Mouse (Mus musculus) fat pad, adult 2 months (tissue): ENCODE data around the gene Olfr800.

Source experiments
- DNase-seq: peaks from one replicate; pipeline ENCODE4 v3.0.0-alpha.2; 2011; ENCODE audit warnings: low read depth, low spot score; ENCODE audit errors: extremely low read depth

The Olfr800 gene

GRCm38 (mm10) chr10:129657394-129657793, at the start of gene Olfr800:
TSS of gene Olfr800 (plus strand) at chr10:129657694.
- DNase-seq, result no peak

GRCm38 (mm10) chr10:129612470-129612869, 45.0 kb upstream of the Olfr800 start, which contains the start of gene Olfr796:
TSS of gene Olfr796 (minus strand) at chr10:129612570.
- no peak for DNase-seq

DNA sequence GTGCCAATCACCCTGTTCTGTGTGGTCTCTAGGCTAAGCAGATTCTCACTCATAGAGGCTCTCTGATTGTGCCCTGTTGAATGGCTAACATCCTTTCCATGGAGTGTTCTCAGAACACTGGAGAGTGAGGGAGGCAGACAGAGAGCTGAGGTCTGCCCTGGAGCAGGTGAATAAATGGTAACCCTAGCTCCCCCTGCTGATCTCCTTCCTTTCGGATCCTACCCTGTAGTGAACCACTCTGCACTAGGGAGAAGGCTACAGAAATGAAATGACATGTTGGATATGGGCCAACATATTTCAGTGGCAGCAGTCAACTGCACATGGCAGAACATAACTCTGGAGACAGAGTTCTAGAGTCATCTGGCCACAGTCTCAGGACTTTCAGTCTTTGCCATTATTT, 35.8 kb upstream of the Olfr800 start:
- DNase-seq, result no peak

DNA sequence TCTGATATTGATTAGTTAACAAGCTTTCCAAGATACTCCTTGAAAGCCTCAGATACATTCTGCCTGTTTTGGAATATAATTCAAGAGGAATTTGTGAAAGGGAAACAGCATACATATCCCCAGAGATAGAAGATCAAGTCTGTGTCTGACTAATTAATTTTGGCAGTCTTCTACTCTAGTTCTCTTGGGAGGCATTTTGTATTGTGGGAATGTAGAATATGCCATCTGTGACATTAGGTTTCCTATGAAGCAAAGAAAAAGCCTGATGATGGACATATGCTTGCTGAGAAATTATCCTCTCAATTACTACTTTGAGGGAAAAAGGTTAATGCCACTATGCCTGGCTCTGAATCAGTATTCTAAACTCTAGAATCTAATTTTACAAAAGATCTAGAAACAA, 34.2 kb upstream of the Olfr800 start:
- DNase-seq, result no peak

- DNase-seq, result no peak
These were observed 29.7 kb upstream of the Olfr800 start, which contains the start of gene Olfr798 for GRCm38 (mm10) chr10:129627834-129628233. TSS of gene Olfr798 (minus strand) at chr10:129627934.

DNA sequence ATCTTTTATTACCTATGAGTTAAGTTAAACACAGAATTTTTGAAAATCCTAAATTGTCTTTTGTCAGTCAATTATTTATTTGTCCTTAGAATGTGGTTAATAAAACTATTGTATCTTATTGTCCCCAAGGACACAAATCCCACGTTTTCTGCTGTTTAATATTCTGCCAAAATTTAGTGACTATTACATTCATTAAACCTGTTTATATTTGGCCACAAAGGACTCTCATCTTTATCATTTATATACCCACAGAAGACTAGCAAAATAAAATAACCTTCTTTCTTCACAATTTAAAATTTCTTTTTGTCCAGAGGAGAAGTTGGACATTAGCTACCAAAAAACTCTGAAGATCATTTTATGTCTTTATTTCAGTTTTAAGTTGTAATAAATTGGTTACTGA, 20.3 kb upstream of the Olfr800 start, which contains the start of gene Olfr799:
Gene Olfr799 (plus strand): TSS at position 301 of the 400 bp plus-strand sequence.
- no peak for DNase-seq

GRCm38 (mm10) chr10:129651763-129652162, 5.7 kb upstream of the Olfr800 start:
- no peak for DNase-seq

DNA sequence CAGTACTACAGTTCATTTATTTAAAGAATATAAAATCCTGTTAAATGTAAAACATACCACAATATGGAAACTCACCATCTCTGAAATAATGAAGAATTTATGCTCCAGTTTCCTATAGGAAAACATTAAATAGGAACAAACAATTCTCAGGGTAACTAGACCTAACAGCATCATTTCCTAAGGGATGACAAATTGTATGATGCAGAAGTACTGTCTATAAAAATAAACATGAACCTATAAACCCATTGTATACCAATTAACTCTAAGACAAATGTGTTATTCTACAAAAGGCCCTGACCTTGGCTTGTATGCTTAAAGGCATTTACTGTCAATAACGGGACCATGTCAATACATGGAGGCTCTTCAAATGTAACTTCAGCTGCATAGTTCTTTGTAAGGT, 16.3 kb downstream of the Olfr800 start, which contains the start of gene Olfr801:
Gene Olfr801 (minus strand): TSS at position 101 of the 400 bp plus-strand sequence.
- DNase-seq, result no peak

GRCm38 (mm10) chr10:129688069-129688468, 30.6 kb downstream of the Olfr800 start, which contains the start of gene Olfr802:
TSS of gene Olfr802 (minus strand) at chr10:129688169.
- DNase-seq, result no peak

GRCm38 (mm10) chr10:129694186-129694585, 36.7 kb downstream of the Olfr800 start, which contains the start of gene Olfr803:
TSS of gene Olfr803 (minus strand) at chr10:129694286.
- DNase-seq, result no peak

GRCm38 (mm10) chr10:129702910-129703309, 45.4 kb downstream of the Olfr800 start, which contains the start of gene Olfr804:
TSS of gene Olfr804 (plus strand) at chr10:129703210.
- DNase-seq, result no peak
